Mouse (Mus musculus): ENCODE results near the gene Haus8. TPM values are rescaled to one million over a fixed set of nuclear protein-coding genes. Genes with fewer than 3 reads are reported as not detected.

Gene Haus8
- polyA plus RNA-seq, 1 experiment: 34.3 TPM

DNA sequence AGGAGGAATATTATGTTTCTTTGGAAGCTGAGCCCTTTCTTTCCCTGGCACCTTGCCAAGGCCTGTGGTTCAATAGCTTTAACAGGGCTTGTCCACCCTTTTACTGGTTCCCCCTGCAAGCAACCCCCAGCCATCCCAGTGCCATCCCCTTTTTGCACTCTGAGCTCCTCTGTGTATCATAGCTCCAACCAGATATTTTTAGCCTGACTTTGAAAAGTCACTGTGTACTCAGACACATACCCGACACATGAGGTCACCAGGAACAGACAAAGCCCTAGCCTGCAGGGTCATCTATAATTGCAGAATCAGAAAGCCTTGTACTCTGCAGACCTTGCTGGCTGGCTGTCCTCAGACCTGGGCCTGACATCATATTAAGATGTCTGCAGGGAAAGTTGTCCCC, 40.0 kb upstream of the Haus8 start:
- Histone ChIP-seq H3K9me3 (replicated peaks; ENCODE audit: control insufficient read depth, insufficient read depth, low read length, poor library complexity, severe bottlenecking) (no peaks in the 10 kb centered on the region), H3K4me1 (ENCODE audit: control insufficient read depth, insufficient read depth, low read length) (no peaks in the 10 kb centered on the region), H3K27ac (ENCODE audit: insufficient read depth, low read length) (no peak overlapping the region), H3K9ac (ENCODE audit: low read depth, poor library complexity, severe bottlenecking) (no peak overlapping the region), H3K4me3 (ENCODE audit: low read depth, low read length) (no peak overlapping the region), H3K36me3 (ENCODE audit: control insufficient read depth, insufficient read depth, low read length, poor library complexity, severe bottlenecking) (no peaks in the 10 kb centered on the region), H3K27me3 (ENCODE audit: control insufficient read depth, insufficient read depth, low read length, poor library complexity, severe bottlenecking) (no peaks in the 10 kb centered on the region)
- TF ChIP-seq EP300 (IDR thresholded peaks at IDR 0.05; ENCODE audit: insufficient read depth, low read depth, low read length): no peak
- no peak for TF ChIP-seq CTCF (IDR thresholded peaks at IDR 0.05; ENCODE audit: low read depth, low read length)
- TF ChIP-seq POLR2A (IDR thresholded peaks at IDR 0.05; ENCODE audit: insufficient read depth, low read length): no peak

DNA sequence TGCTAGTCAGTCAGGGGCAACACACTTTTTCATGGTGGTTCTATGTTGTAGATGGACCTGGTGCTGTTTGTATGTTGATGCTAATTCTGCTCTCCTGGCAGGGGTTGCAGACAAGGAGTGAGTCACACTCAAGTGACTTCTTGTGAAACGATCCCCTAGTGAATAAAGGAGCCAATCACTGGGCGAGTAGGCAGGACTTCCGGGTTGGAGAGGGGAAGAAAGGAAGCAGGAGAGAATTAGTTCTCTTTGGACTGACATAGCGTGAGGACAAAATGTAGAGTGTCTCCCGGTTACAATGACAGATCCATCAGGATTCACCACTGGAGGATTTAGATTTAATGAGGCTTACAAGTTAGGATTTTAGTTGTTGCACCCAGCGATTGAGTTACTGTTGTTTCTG, 37.7 kb upstream of the Haus8 start:
- Histone ChIP-seq H3K4me3 (ENCODE audit: low read depth, low read length) (no peak overlapping the region), H3K27ac (ENCODE audit: insufficient read depth, low read length) (no peak overlapping the region), H3K27me3 (ENCODE audit: control insufficient read depth, insufficient read depth, low read length, poor library complexity, severe bottlenecking) (no peaks in the 10 kb centered on the region), H3K9me3 (replicated peaks; ENCODE audit: control insufficient read depth, insufficient read depth, low read length, poor library complexity, severe bottlenecking) (no peaks in the 10 kb centered on the region), H3K9ac (ENCODE audit: low read depth, poor library complexity, severe bottlenecking) (no peak overlapping the region), H3K4me1 (ENCODE audit: control insufficient read depth, insufficient read depth, low read length) (no peaks in the 10 kb centered on the region), H3K36me3 (ENCODE audit: control insufficient read depth, insufficient read depth, low read length, poor library complexity, severe bottlenecking) (no peaks in the 10 kb centered on the region)
- no peak for TF ChIP-seq EP300 (IDR thresholded peaks at IDR 0.05; ENCODE audit: insufficient read depth, low read depth, low read length)
- no peak for TF ChIP-seq POLR2A (IDR thresholded peaks at IDR 0.05; ENCODE audit: insufficient read depth, low read length)
- no peak for TF ChIP-seq CTCF (IDR thresholded peaks at IDR 0.05; ENCODE audit: low read depth, low read length)

DNA sequence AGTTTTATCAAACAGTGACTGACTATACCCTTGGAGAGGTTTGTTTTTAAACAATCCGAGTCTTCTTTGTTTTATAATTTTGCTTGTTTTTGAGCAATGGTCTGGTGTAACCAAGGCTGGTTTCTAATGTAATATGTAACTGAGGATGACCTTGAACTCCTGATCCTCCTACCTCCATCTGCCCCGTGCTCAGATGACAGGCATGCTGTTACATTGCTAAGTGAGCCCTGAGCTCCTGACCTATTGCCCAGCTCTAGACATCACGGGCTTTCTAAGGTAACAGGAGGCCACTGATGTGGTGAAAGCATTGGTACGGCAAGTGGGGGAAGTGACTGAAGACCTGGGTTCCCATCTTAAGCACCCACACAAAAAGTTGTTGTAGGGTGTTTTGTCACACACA, 35.2 kb upstream of the Haus8 start:
- H3K27ac ChIP-seq (ENCODE audit: insufficient read depth, low read length): no peak overlapping the region
- H3K9me3 ChIP-seq (replicated peaks; ENCODE audit: control insufficient read depth, insufficient read depth, low read length, poor library complexity, severe bottlenecking): 0 out of 2 replicates have a peak, but pooled peaks cover 2% of the 10 kb centered on the region
- H3K4me1 ChIP-seq (ENCODE audit: control insufficient read depth, insufficient read depth, low read length): no peaks in the 10 kb centered on the region
- H3K4me3 ChIP-seq (ENCODE audit: low read depth, low read length): no peak overlapping the region
- TF ChIP-seq CTCF (IDR thresholded peaks at IDR 0.05; ENCODE audit: low read depth, low read length): no peak
- TF ChIP-seq POLR2A (IDR thresholded peaks at IDR 0.05; ENCODE audit: insufficient read depth, low read length): no peak
- TF ChIP-seq EP300 (IDR thresholded peaks at IDR 0.05; ENCODE audit: insufficient read depth, low read depth, low read length): no peak
- H3K36me3 ChIP-seq (ENCODE audit: control insufficient read depth, insufficient read depth, low read length, poor library complexity, severe bottlenecking): no peaks in the 10 kb centered on the region
- H3K27me3 ChIP-seq (ENCODE audit: control insufficient read depth, insufficient read depth, low read length, poor library complexity, severe bottlenecking): no peaks in the 10 kb centered on the region
- no peak overlapping the region for H3K9ac ChIP-seq (ENCODE audit: low read depth, poor library complexity, severe bottlenecking)

- Histone ChIP-seq H3K9ac (ENCODE audit: low read depth, poor library complexity, severe bottlenecking) (no peak overlapping the region), H3K4me3 (ENCODE audit: low read depth, low read length) (no peak overlapping the region), H3K4me1 (ENCODE audit: control insufficient read depth, insufficient read depth, low read length) (no peaks in the 10 kb centered on the region), H3K27me3 (ENCODE audit: control insufficient read depth, insufficient read depth, low read length, poor library complexity, severe bottlenecking) (no peaks in the 10 kb centered on the region), H3K36me3 (ENCODE audit: control insufficient read depth, insufficient read depth, low read length, poor library complexity, severe bottlenecking) (no peaks in the 10 kb centered on the region), H3K9me3 (replicated peaks; ENCODE audit: control insufficient read depth, insufficient read depth, low read length, poor library complexity, severe bottlenecking) (0 out of 2 replicates have a peak, but pooled peaks cover 2% of the 10 kb centered on the region), H3K27ac (ENCODE audit: insufficient read depth, low read length) (no peak overlapping the region)
- TF ChIP-seq CTCF (IDR thresholded peaks at IDR 0.05; ENCODE audit: low read depth, low read length): no peak
- TF ChIP-seq EP300 (IDR thresholded peaks at IDR 0.05; ENCODE audit: insufficient read depth, low read depth, low read length): no peak
- TF ChIP-seq POLR2A (IDR thresholded peaks at IDR 0.05; ENCODE audit: insufficient read depth, low read length): no peak
These were observed 34.6 kb upstream of the Haus8 start for GRCm38 (mm10) chr8:71307371-71307770.

- H3K27me3 ChIP-seq (ENCODE audit: control insufficient read depth, insufficient read depth, low read length, poor library complexity, severe bottlenecking): no peaks in the 10 kb centered on the region
- H3K4me1 ChIP-seq (ENCODE audit: control insufficient read depth, insufficient read depth, low read length): no peaks in the 10 kb centered on the region
- no peak overlapping the region for H3K9ac ChIP-seq (ENCODE audit: low read depth, poor library complexity, severe bottlenecking)
- H3K27ac ChIP-seq (ENCODE audit: insufficient read depth, low read length): no peak overlapping the region
- H3K36me3 ChIP-seq (ENCODE audit: control insufficient read depth, insufficient read depth, low read length, poor library complexity, severe bottlenecking): no peaks in the 10 kb centered on the region
- 0 out of 2 replicates have a peak, but pooled peaks cover 2% of the 10 kb centered on the region for H3K9me3 ChIP-seq (replicated peaks; ENCODE audit: control insufficient read depth, insufficient read depth, low read length, poor library complexity, severe bottlenecking)
- TF ChIP-seq POLR2A (IDR thresholded peaks at IDR 0.05; ENCODE audit: insufficient read depth, low read length) (no peak), CTCF (IDR thresholded peaks at IDR 0.05; ENCODE audit: low read depth, low read length) (no peak), EP300 (IDR thresholded peaks at IDR 0.05; ENCODE audit: insufficient read depth, low read depth, low read length) (no peak)
- H3K4me3 ChIP-seq (ENCODE audit: low read depth, low read length): no peak overlapping the region
These were observed 33.3 kb upstream of the Haus8 start for GRCm38 (mm10) chr8:71305988-71306387.

GRCm38 (mm10) chr8:71303632-71304031, 30.9 kb upstream of the Haus8 start:
- Histone ChIP-seq H3K27me3 (ENCODE audit: control insufficient read depth, insufficient read depth, low read length, poor library complexity, severe bottlenecking) (no peaks in the 10 kb centered on the region), H3K4me3 (ENCODE audit: low read depth, low read length) (no peak overlapping the region), H3K9ac (ENCODE audit: low read depth, poor library complexity, severe bottlenecking) (no peak overlapping the region), H3K9me3 (replicated peaks; ENCODE audit: control insufficient read depth, insufficient read depth, low read length, poor library complexity, severe bottlenecking) (0 out of 2 replicates have a peak, but pooled peaks cover 2% of the 10 kb centered on the region), H3K4me1 (ENCODE audit: control insufficient read depth, insufficient read depth, low read length) (no peaks in the 10 kb centered on the region), H3K36me3 (ENCODE audit: control insufficient read depth, insufficient read depth, low read length, poor library complexity, severe bottlenecking) (no peaks in the 10 kb centered on the region), H3K27ac (ENCODE audit: insufficient read depth, low read length) (no peak overlapping the region)
- TF ChIP-seq POLR2A (IDR thresholded peaks at IDR 0.05; ENCODE audit: insufficient read depth, low read length) (no peak), CTCF (IDR thresholded peaks at IDR 0.05; ENCODE audit: low read depth, low read length) (no peak), EP300 (IDR thresholded peaks at IDR 0.05; ENCODE audit: insufficient read depth, low read depth, low read length) (no peak)

Data from ES-Bruce4 (cell line).